Mouse (Mus musculus) E14TG2a.4 (cell line): ENCODE measurements around the gene Hs6st1.

Experiments used
- CTCF ChIP-seq: conservative IDR thresholded peaks from 2 replicates; pipeline ENCODE4 v1.5.1; 2014; ENCODE audit warnings: low read length
- NANOG ChIP-seq: IDR thresholded peaks from 2 replicates; pipeline ENCODE4 v1.6.1; 2014; ENCODE audit warnings: borderline replicate concordance, low read length, mixed read lengths
- POU5F1 ChIP-seq: IDR thresholded peaks from 2 replicates; pipeline ENCODE4 v1.6.1; 2014; ENCODE audit warnings: low read length, borderline replicate concordance

- TF ChIP-seq CTCF: no peak
- TF ChIP-seq POU5F1: no peak
- no peak for TF ChIP-seq NANOG
Observed at GRCm38 (mm10) chr1:36065761-36066150, 2.4 kb upstream of the Hs6st1 start.
